Mouse (Mus musculus): ENCODE measurements at regions not wholly inside any gene's neighbourhood (a gene's known extent, or its start where the extent isn't known, plus 50 kb on each side); places are given as distances from the start of the nearest gene placed in this dataset.

GRCm38 (mm10) chr1:35941642-35942077 is 126.5 kb upstream of the Hs6st1 start:
- no peak for TF ChIP-seq POLR2A (IDR thresholded peaks at IDR 0.05; ENCODE audit: low read depth, low read length)
- no peak for TF ChIP-seq CTCF (IDR thresholded peaks at IDR 0.05; ENCODE audit: extremely low read depth, insufficient read length, insufficient replicate concordance, low read depth, low read length)
